Mouse (Mus musculus) E14TG2a.4 (cell line): ENCODE results near the gene Armh4.

Experiments used
- CTCF ChIP-seq: conservative IDR thresholded peaks from 2 replicates; pipeline ENCODE4 v1.5.1; 2014; ENCODE audit warnings: low read length
- NANOG ChIP-seq: IDR thresholded peaks from 2 replicates; pipeline ENCODE4 v1.6.1; 2014; ENCODE audit warnings: borderline replicate concordance, low read length, mixed read lengths
- POU5F1 ChIP-seq: IDR thresholded peaks from 2 replicates; pipeline ENCODE4 v1.6.1; 2014; ENCODE audit warnings: low read length, borderline replicate concordance

GRCm38 (mm10) chr14:49733950-49734349 is 49.2 kb downstream of the Armh4 start:
- TF ChIP-seq POU5F1: no peak
- peak; percentile 30; the same call in 1 of the 2 replicates for TF ChIP-seq CTCF
- no peak for TF ChIP-seq NANOG
